Mouse (Mus musculus) hindbrain, postnatal 0 days (tissue): ENCODE results near the gene Coa4. TPM values are rescaled to one million over a fixed set of nuclear protein-coding genes. Genes with fewer than 3 reads are reported as not detected.

Source experiments
- ATAC-seq: fragments of 200-750 bp; cut with Nextera tagmentation; 2 replicates; pipeline ENCODE4 v1.8.0; 2017; ENCODE audit warnings: mild to moderate bottlenecking, moderate TSS enrichment, moderate library complexity
- DNase-seq: peaks from one replicate; pipeline ENCODE4 v3.0.0-alpha.2; 2015; ENCODE audit warnings: low spot score
- H3K27ac ChIP-seq: fragments of 300-500 bp; sonication (generic); 2 replicates; pipeline ENCODE4 v1.5.1; 2014; ENCODE audit warnings: mild to moderate bottlenecking
- H3K27me3 ChIP-seq: fragments of 300-500 bp; sonication (generic); 2 replicates; pipeline ENCODE4 v1.6.1; 2014; ENCODE audit warnings: low read length, mixed read lengths; ENCODE audit not compliant: insufficient read depth
- H3K36me3 ChIP-seq: fragments of 300-500 bp; sonication (generic); 2 replicates; pipeline ENCODE4 v1.6.1; 2014; ENCODE audit warnings: low read length, mixed read lengths; ENCODE audit not compliant: insufficient read depth
- H3K4me1 ChIP-seq: fragments of 300-500 bp; sonication (generic); 2 replicates; pipeline ENCODE4 v1.6.1; 2014; ENCODE audit warnings: antibody characterized with exemption, low read length, mixed read lengths; ENCODE audit not compliant: insufficient read depth
- H3K4me2 ChIP-seq: fragments of 300-500 bp; sonication (generic); 2 replicates; pipeline ENCODE4 v1.6.1; 2014; ENCODE audit warnings: low read depth, mild to moderate bottlenecking, low read length, moderate library complexity, mixed read lengths
- H3K4me3 ChIP-seq: fragments of 300-500 bp; sonication (generic); 2 replicates; pipeline ENCODE4 v1.5.1; 2014; ENCODE audit warnings: low read length
- H3K9ac ChIP-seq: fragments of 300-500 bp; sonication (generic); replicated peaks from 2 replicates; pipeline ENCODE4 v1.6.1; 2014; ENCODE audit warnings: mild to moderate bottlenecking, low read length, moderate library complexity, mixed read lengths
- H3K9me3 ChIP-seq: fragments of 300-500 bp; sonication (generic); 2 replicates; pipeline ENCODE4 v1.6.1; 2016; ENCODE audit warnings: low read length, mixed read lengths
- CTCF ChIP-seq: IDR thresholded peaks from 2 replicates; pipeline ENCODE4 v1.5.1; 2016; ENCODE audit warnings: antibody characterized with exemption, control low read depth, low read depth
- WGBS: fragments of 180-500 bp; shearing (Covaris S2); extraction: QIAGEN DNeasy Blood & Tissue Kit; methylation state at CpG from one replicate; pipeline ENCODE4 v1.1.7; 2014; 5-methylcytosine and 5-hydroxymethylcytosine counted together
- polyA plus RNA-seq: library from polyadenylated mRNA; unstranded; fragments of >200 nt; fragmentation: Nextera tagmentation; extraction: Ambion mirVana; gene quantifications from 2 replicates; pipeline ENCODE4 v1.2.1, GENCODE M21; 2015
- total RNA-seq: library from RNA; depleted of rRNA; stranded (reverse); fragments of >200 nt; gene quantifications from 2 replicates; pipeline ENCODE4 v1.2.3, GENCODE M21; 2014

Coa4 gene
- total and polyA plus RNA-seq, 2 experiments from 2014 or later = 4.9 to 7.6 TPM

GRCm38 (mm10) chr7:100535831-100536230 lies 1.0 kb upstream of the Coa4 start:
- Histone ChIP-seq H3K9ac (no peak overlapping the region), H3K27me3 (no peaks in the 10 kb centered on the region), H3K4me2 (no peak overlapping the region), H3K27ac (no peak overlapping the region), H3K9me3 (no peaks in the 10 kb centered on the region), H3K36me3 (peaks cover 10% of the 10 kb centered on the region; the same call in 1 of the 2 replicates), H3K4me3 (no peak overlapping the region), H3K4me1 (peaks cover 11% of the 10 kb centered on the region)
- DNase-seq (no peak), ATAC-seq (no peak)
- no peak for TF ChIP-seq CTCF
- WGBS = 76% methylated on average over 2 of the region's 2 CpGs

GRCm38 (mm10) chr7:100537519-100537902 lies 640 bp downstream of the Coa4 start:
- peaks cover 11% of the 10 kb centered on the region for H3K4me1 ChIP-seq
- H3K4me3 ChIP-seq = peak overlapping the region; percentile 62
- ATAC-seq = no peak
- no peak for DNase-seq
- 39% methylated on average over 7 of the region's 7 CpGs for WGBS
- no peaks in the 10 kb centered on the region for H3K27me3 ChIP-seq
- H3K36me3 ChIP-seq = peaks cover 10% of the 10 kb centered on the region; the same call in 1 of the 2 replicates
- peak overlapping the region; percentile 70 for H3K4me2 ChIP-seq
- H3K9ac ChIP-seq = peak overlapping the region; percentile 60
- peak overlapping the region; percentile 83 for H3K27ac ChIP-seq
- H3K9me3 ChIP-seq = no peaks in the 10 kb centered on the region
- no peak for TF ChIP-seq CTCF

- H3K27ac ChIP-seq = no peak overlapping the region
- peaks cover 11% of the 10 kb centered on the region for H3K4me1 ChIP-seq
- no peak overlapping the region for H3K4me3 ChIP-seq
- no peak overlapping the region for H3K4me2 ChIP-seq
- H3K36me3 ChIP-seq = peaks cover 10% of the 10 kb centered on the region; the same call in 1 of the 2 replicates
- WGBS = 98% methylated on average over 9 of the region's 9 CpGs
- no peak for TF ChIP-seq CTCF
- no peak overlapping the region for H3K9ac ChIP-seq
- no peaks in the 10 kb centered on the region for H3K27me3 ChIP-seq
- DNase-seq = no peak
- no peaks in the 10 kb centered on the region for H3K9me3 ChIP-seq
- no peak for ATAC-seq
Observed at GRCm38 (mm10) chr7:100539516-100539915, 2.6 kb downstream of the Coa4 start.

- 81% methylated on average over 1 of the region's 1 CpGs for WGBS
- no peak for TF ChIP-seq CTCF
- no peaks in the 10 kb centered on the region for H3K27me3 ChIP-seq
- peaks cover 12% of the 10 kb centered on the region; the same call in 1 of the 2 replicates for H3K36me3 ChIP-seq
- no peak for ATAC-seq
- H3K4me1 ChIP-seq = no peaks in the 10 kb centered on the region
- H3K4me2 ChIP-seq = no peak overlapping the region
- no peaks in the 10 kb centered on the region for H3K9me3 ChIP-seq
- H3K4me3 ChIP-seq = no peak overlapping the region
- no peak for DNase-seq
- H3K9ac ChIP-seq = no peak overlapping the region
- H3K27ac ChIP-seq = no peak overlapping the region
Observed at GRCm38 (mm10) chr7:100544437-100544836, 7.6 kb downstream of the Coa4 start.

GRCm38 (mm10) chr7:100547631-100548030 lies 10.8 kb downstream of the Coa4 start:
- ATAC-seq (no peak), DNase-seq (no peak)
- WGBS = 90% methylated on average over 4 of the region's 4 CpGs
- TF ChIP-seq CTCF = no peak
- no peaks in the 10 kb centered on the region for H3K27me3 ChIP-seq
- peaks cover 7% of the 10 kb centered on the region; the same call in 1 of the 2 replicates for H3K36me3 ChIP-seq
- H3K4me2 ChIP-seq = no peak overlapping the region
- H3K9me3 ChIP-seq = no peaks in the 10 kb centered on the region
- no peak overlapping the region for H3K4me3 ChIP-seq
- H3K27ac ChIP-seq = no peak overlapping the region
- no peak overlapping the region for H3K9ac ChIP-seq
- no peaks in the 10 kb centered on the region for H3K4me1 ChIP-seq

- Histone ChIP-seq H3K4me1 (peaks cover 5% of the 10 kb centered on the region; the same call in 1 of the 2 replicates), H3K27me3 (no peaks in the 10 kb centered on the region), H3K27ac (no peak overlapping the region), H3K9ac (no peak overlapping the region), H3K4me3 (no peak overlapping the region), H3K36me3 (peaks cover 7% of the 10 kb centered on the region; the same call in 1 of the 2 replicates), H3K4me2 (no peak overlapping the region), H3K9me3 (no peaks in the 10 kb centered on the region)
- ATAC-seq = no peak
- 94% methylated on average over 3 of the region's 3 CpGs for WGBS
- no peak for TF ChIP-seq CTCF
- DNase-seq = no peak
Observed at GRCm38 (mm10) chr7:100549796-100550195, 12.9 kb downstream of the Coa4 start.

GRCm38 (mm10) chr7:100550338-100551007 lies 13.6 kb downstream of the Coa4 start:
- ATAC-seq (0 out of 2 replicates have a peak, but pooled peaks have one; percentile 14), DNase-seq (peak; percentile 64)
- H3K9ac ChIP-seq = no peak overlapping the region
- no peak overlapping the region for H3K4me2 ChIP-seq
- WGBS = 42% methylated on average over 5 of the region's 5 CpGs
- H3K4me1 ChIP-seq = peaks cover 8% of the 10 kb centered on the region; the same call in 1 of the 2 replicates
- H3K27ac ChIP-seq = no peak overlapping the region
- H3K27me3 ChIP-seq = no peaks in the 10 kb centered on the region
- H3K36me3 ChIP-seq = peaks cover 7% of the 10 kb centered on the region; the same call in 1 of the 2 replicates
- TF ChIP-seq CTCF = peak; percentile 57
- H3K9me3 ChIP-seq = no peaks in the 10 kb centered on the region
- no peak overlapping the region for H3K4me3 ChIP-seq
